8 mouse cellular contexts compared by ENCODE assay signal in the genomic region with DNA sequence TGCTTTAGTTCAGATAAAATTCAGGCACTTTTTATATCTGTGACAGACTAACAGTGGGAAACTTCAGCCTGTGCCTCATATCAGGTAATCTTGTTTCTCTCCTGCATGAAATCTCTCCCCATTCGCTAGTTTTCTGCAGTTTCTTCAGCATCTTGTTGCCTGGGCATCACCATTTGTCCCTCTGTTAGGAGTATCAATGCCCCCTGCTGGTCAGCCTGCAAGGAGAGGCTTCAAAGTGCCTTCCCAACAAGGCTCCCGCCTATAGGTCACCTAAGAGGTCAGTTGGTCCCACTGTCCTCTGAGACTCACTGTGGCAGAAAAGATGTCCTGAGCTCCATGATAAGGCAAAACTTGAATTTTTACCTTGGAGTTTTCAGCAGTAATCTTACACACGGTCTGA.
DNase-seq lines count a peak whose midpoint lies in the region; ATAC-seq and TF ChIP-seq lines count a peak whose summit lies in the region.

No protein-coding gene starts in this region.

- ATAC-seq in hindbrain, postnatal 0 days: no peak
- no peak for ATAC-seq in hindbrain, embryonic 14.5 days (ENCODE audit: low FRiP score)
- ATAC-seq in liver, embryonic 14.5 days (ENCODE audit: insufficient read depth): no peak

- H3K4me2 ChIP-seq in hindbrain, postnatal 0 days (ENCODE audit: low read depth, low read length): no peak overlapping the region
- H3K4me2 ChIP-seq in hindbrain, embryonic 14.5 days (replicated peaks): no peak overlapping the region
- H3K4me2 ChIP-seq in liver, embryonic 14.5 days (ENCODE audit: low read depth): no peak overlapping the region

- TF ChIP-seq EP300 in liver, embryonic 14.5 days (IDR thresholded peaks at IDR 0.05; ENCODE audit: low read depth): no peak

- H3K4me1 ChIP-seq in hindbrain, postnatal 0 days (ENCODE audit: insufficient read depth, low read length): no peaks in the 10 kb centered on the region
- no peaks in the 10 kb centered on the region for H3K4me1 ChIP-seq in hindbrain, embryonic 14.5 days (replicated peaks; ENCODE audit: control insufficient read depth, insufficient read depth, low read length)
- H3K4me1 ChIP-seq in liver, embryonic 14.5 days (replicated peaks; ENCODE audit: control insufficient read depth in 2 of 2, insufficient read depth in 2 of 2, low read length in 1 of 2): no peaks in the 10 kb centered on the region

- 34% methylated on average over 3 of the region's 3 CpGs for WGBS in hindbrain, postnatal 0 days
- WGBS in hindbrain, embryonic 14.5 days: 29% methylated on average over 3 of the region's 3 CpGs
- WGBS in liver, embryonic 14.5 days (ENCODE audit: insufficient replicate concordance): 25% methylated on average over 3 of the region's 3 CpGs

- peak; percentile 51 for DNase-seq in hindbrain, postnatal 0 days (ENCODE audit: low spot score)
- DNase-seq in hindbrain, embryonic 14.5 days (ENCODE audit: low spot score): no peak
- DNase-seq in A20 (ENCODE audit: low read depth, low spot score) (peak; percentile 44), adipocyte (ENCODE audit: low spot score) (peak; percentile 85)
- peak; percentile 59 for DNase-seq in gastrocnemius, postnatal 10 days
- no peak for DNase-seq in liver, embryonic 14.5 days (ENCODE audit: low read depth in 3 of 3, low spot score in 3 of 3)
- DNase-seq in spleen, postnatal 36 days (ENCODE audit: low spot score in 2 of 2): peak; percentile 9 to 17
- DNase-seq in urinary bladder, postnatal 4 days (ENCODE audit: low spot score in 2 of 2): no peak

- no peak overlapping the region for H3K4me3 ChIP-seq in hindbrain, postnatal 0 days (ENCODE audit: low read length)
- H3K4me3 ChIP-seq in hindbrain, embryonic 14.5 days (replicated peaks; ENCODE audit: low read length): no peak overlapping the region
- no peak overlapping the region for H3K4me3 ChIP-seq in liver, embryonic 14.5 days (ENCODE audit: insufficient read depth in 1 of 2, low read depth in 2 of 2, low read length in 2 of 2)

- no peak overlapping the region for H3K27ac ChIP-seq in hindbrain, postnatal 0 days
- H3K27ac ChIP-seq in hindbrain, embryonic 14.5 days: no peak overlapping the region
- H3K27ac ChIP-seq in liver, embryonic 14.5 days: no peak overlapping the region

- no peak overlapping the region for H3K9ac ChIP-seq in hindbrain, postnatal 0 days (replicated peaks; ENCODE audit: low read length)
- H3K9ac ChIP-seq in hindbrain, embryonic 14.5 days: no peak overlapping the region
- no peak overlapping the region for H3K9ac ChIP-seq in liver, embryonic 14.5 days (replicated peaks)

- peak; percentile 55 for TF ChIP-seq CTCF in hindbrain, postnatal 0 days (IDR thresholded peaks at IDR 0.05; ENCODE audit: low read depth)
- peak; percentile 52 for TF ChIP-seq CTCF in liver, embryonic 14.5 days (IDR thresholded peaks at IDR 0.05; ENCODE audit: low read depth)

- no peaks in the 10 kb centered on the region for H3K36me3 ChIP-seq in hindbrain, postnatal 0 days (ENCODE audit: insufficient read depth, low read length)
- no peaks in the 10 kb centered on the region for H3K36me3 ChIP-seq in hindbrain, embryonic 14.5 days (replicated peaks; ENCODE audit: control insufficient read depth, insufficient read depth)
- H3K36me3 ChIP-seq in liver, embryonic 14.5 days (replicated peaks; ENCODE audit: control insufficient read depth, insufficient read depth, low read depth): no peaks in the 10 kb centered on the region

- H3K27me3 ChIP-seq in hindbrain, postnatal 0 days (ENCODE audit: insufficient read depth, low read length): no peaks in the 10 kb centered on the region
- no peaks in the 10 kb centered on the region for H3K27me3 ChIP-seq in hindbrain, embryonic 14.5 days (ENCODE audit: control insufficient read depth, insufficient read depth, low read length)
- H3K27me3 ChIP-seq in liver, embryonic 14.5 days (ENCODE audit: control insufficient read depth, insufficient read depth, low read length): no peaks in the 10 kb centered on the region

- no peaks in the 10 kb centered on the region for H3K9me3 ChIP-seq in hindbrain, postnatal 0 days (ENCODE audit: low read length)
- H3K9me3 ChIP-seq in hindbrain, embryonic 14.5 days (ENCODE audit: control insufficient read depth, low read length): no peaks in the 10 kb centered on the region
- no peaks in the 10 kb centered on the region for H3K9me3 ChIP-seq in liver, embryonic 14.5 days (ENCODE audit: control insufficient read depth, low read length)

Comparison
In these comparisons a context has a peak if more than half of its experiments do, and no peak if none do; other contexts are left out.
1. DNase-seq: peak in hindbrain, postnatal 0 days (single experiment), A20 (single experiment), adipocyte (single experiment), gastrocnemius, postnatal 10 days (single experiment) and spleen, postnatal 36 days (2 of 2); none in hindbrain, embryonic 14.5 days (single experiment), liver, embryonic 14.5 days (0 of 3) and urinary bladder, postnatal 4 days (0 of 2).